Mouse (Mus musculus) lung, postnatal 0 days (tissue): ENCODE results near the gene Cfap157.

Source experiments
- CTCF ChIP-seq: IDR thresholded peaks from 2 replicates; pipeline ENCODE4 v1.5.1; 2016; ENCODE audit warnings: antibody characterized with exemption, mild to moderate bottlenecking
- EP300 ChIP-seq: IDR thresholded peaks from 2 replicates; pipeline ENCODE4 v1.6.1; 2016; ENCODE audit warnings: antibody characterized with exemption, mild to moderate bottlenecking, control low read depth

GRCm38 (mm10) chr2:32779714-32780113 is 4.5 kb downstream of the Cfap157 start:
- TF ChIP-seq CTCF (no peak), EP300 (no peak)
